Mouse (Mus musculus): ENCODE data around the gene Cntnap5b. TPM values are rescaled to one million over a fixed set of nuclear protein-coding genes. Genes with fewer than 3 reads are reported as not detected.

The Cntnap5b gene
- polyA plus RNA-seq, 1 experiment from 2014 or later, result not detected

GRCm38 (mm10) chr1:100465226-100465625 lies 692.7 kb downstream of the Cntnap5b start:
- Histone ChIP-seq H3K4me1 (ENCODE audit: control insufficient read depth, insufficient read depth, low read length) (no peaks in the 10 kb centered on the region), H3K27me3 (ENCODE audit: control insufficient read depth, insufficient read depth, low read length) (no peaks in the 10 kb centered on the region), H3K9ac (replicated peaks; ENCODE audit: low read depth, low read length) (no peak overlapping the region), H3K27ac (ENCODE audit: low read length) (no peak overlapping the region), H3K36me3 (ENCODE audit: control insufficient read depth, insufficient read depth, low read length) (no peaks in the 10 kb centered on the region), H3K4me3 (ENCODE audit: low read depth, low read length) (no peak overlapping the region), H3K4me2 (replicated peaks; ENCODE audit: low read depth, low read length) (no peak overlapping the region), H3K9me3 (ENCODE audit: control insufficient read depth, low read depth, low read length) (no peaks in the 10 kb centered on the region)
- WGBS, result 48% methylated on average over 1 of the region's 1 CpGs
- ATAC-seq (ENCODE audit: insufficient number of reproducible peaks, insufficient read depth, low FRiP score, low read depth), result no peak

DNA sequence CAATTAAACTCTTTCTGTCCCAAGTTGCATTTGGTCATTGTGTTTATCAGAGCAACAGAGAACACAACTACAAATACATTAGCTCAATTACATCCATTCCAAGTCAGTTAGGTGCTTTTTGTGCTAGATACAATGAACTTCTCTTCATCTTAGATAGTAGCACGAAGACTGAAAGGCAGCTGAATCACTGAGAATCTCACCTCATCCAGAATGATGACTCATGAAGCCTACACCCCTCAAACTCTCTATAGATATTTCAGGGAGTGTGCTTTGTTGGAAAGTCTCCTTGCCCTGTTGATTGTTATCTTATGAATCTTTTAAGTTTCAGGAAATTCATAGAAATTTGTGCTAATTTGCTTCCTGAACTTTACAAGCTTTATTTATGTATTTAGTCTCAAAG lies 695.0 kb downstream of the Cntnap5b start:
- Histone ChIP-seq H3K4me1 (ENCODE audit: control insufficient read depth, insufficient read depth, low read length) (no peaks in the 10 kb centered on the region), H3K9ac (replicated peaks; ENCODE audit: low read depth, low read length) (no peak overlapping the region), H3K4me2 (replicated peaks; ENCODE audit: low read depth, low read length) (no peak overlapping the region), H3K9me3 (ENCODE audit: control insufficient read depth, low read depth, low read length) (no peaks in the 10 kb centered on the region), H3K27me3 (ENCODE audit: control insufficient read depth, insufficient read depth, low read length) (no peaks in the 10 kb centered on the region), H3K4me3 (ENCODE audit: low read depth, low read length) (no peak overlapping the region), H3K27ac (ENCODE audit: low read length) (no peak overlapping the region), H3K36me3 (ENCODE audit: control insufficient read depth, insufficient read depth, low read length) (no peaks in the 10 kb centered on the region)
- no peak for ATAC-seq (ENCODE audit: insufficient number of reproducible peaks, insufficient read depth, low FRiP score, low read depth)
- 79% methylated on average over 1 of the region's 1 CpGs for WGBS

- no peak for ATAC-seq (ENCODE audit: insufficient number of reproducible peaks, insufficient read depth, low FRiP score, low read depth)
- Histone ChIP-seq H3K9me3 (ENCODE audit: control insufficient read depth, low read depth, low read length) (no peaks in the 10 kb centered on the region), H3K4me1 (ENCODE audit: control insufficient read depth, insufficient read depth, low read length) (no peaks in the 10 kb centered on the region), H3K4me2 (replicated peaks; ENCODE audit: low read depth, low read length) (no peak overlapping the region), H3K27me3 (ENCODE audit: control insufficient read depth, insufficient read depth, low read length) (no peaks in the 10 kb centered on the region), H3K36me3 (ENCODE audit: control insufficient read depth, insufficient read depth, low read length) (no peaks in the 10 kb centered on the region), H3K9ac (replicated peaks; ENCODE audit: low read depth, low read length) (no peak overlapping the region), H3K4me3 (ENCODE audit: low read depth, low read length) (no peak overlapping the region), H3K27ac (ENCODE audit: low read length) (no peak overlapping the region)
Observed at GRCm38 (mm10) chr1:100509866-100510265, 737.3 kb downstream of the Cntnap5b start.
